Mouse (Mus musculus) limb, embryonic 13.5 days (tissue): Measurements from ENCODE around the gene Spata18. TPM values are rescaled to one million over a fixed set of nuclear protein-coding genes. Genes with fewer than 3 reads are reported as not detected.

ENCODE experiments used
- polyA plus RNA-seq: library from polyadenylated mRNA; unstranded; fragments of >200 nt; fragmentation: Nextera tagmentation; extraction: Ambion mirVana; gene quantifications from 2 replicates; pipeline ENCODE4 v1.2.1, GENCODE M21; 2015

Gene Spata18
- polyA plus RNA-seq, 1 experiment from 2014 or later, result 1.9 TPM

Other genes with a start within 250 kb of the Spata18 start
- not detected in 2 replicates for gene Cwh43, start 245.3 kb upstream of the Spata18 start, polyA plus RNA-seq
- 31.9 and 32.7 TPM in 2 replicates for gene Dcun1d4, start 170.4 kb upstream of the Spata18 start, polyA plus RNA-seq
- not detected in 2 replicates for gene Lrrc66, start 18.9 kb upstream of the Spata18 start, polyA plus RNA-seq
- 44.9 and 46.5 TPM in 2 replicates for gene Sgcb, start 3.6 kb upstream of the Spata18 start, polyA plus RNA-seq